Mouse (Mus musculus): ENCODE measurements at regions not wholly inside any gene's neighbourhood (a gene's known extent, or its start where the extent isn't known, plus 50 kb on each side); places are given as distances from the start of the nearest gene placed in this dataset.

DNA sequence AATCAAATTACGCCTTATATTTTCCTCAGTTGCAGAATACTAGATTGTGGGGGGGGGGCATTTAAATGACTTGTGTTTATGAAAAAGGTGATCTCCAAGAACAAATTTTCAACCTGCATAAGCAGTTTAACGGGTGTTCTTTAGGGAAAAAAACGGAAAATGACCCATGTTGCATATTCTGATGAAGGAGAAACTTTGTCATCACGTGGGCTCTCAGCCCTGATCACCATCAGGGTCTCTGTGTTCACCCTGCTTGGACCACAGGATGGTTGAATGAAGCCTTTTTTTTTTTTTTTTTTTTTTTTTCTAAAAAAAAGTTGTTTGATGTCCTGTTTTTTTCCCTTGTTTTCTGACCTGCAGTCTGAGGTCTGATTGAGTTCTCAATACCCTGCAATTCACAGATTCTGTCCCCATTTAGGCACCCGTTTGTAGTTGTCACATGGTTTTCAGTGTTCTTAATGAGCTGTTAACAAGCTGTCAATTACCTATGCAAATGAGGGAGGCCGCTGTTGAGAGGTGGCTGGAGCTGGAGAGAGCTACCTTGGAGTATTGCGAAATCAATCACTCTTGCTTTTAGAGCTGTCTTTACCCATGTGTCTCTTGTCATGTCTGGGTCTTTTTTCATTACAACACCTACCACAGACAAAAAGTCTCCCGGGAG is 525.7 kb downstream of the Vrk1 start:
- intact Hi-C loops (cut with DNase I; ENCODE audit: low total_unique reads), result no loop called here
- no peak for DNase-seq

DNA sequence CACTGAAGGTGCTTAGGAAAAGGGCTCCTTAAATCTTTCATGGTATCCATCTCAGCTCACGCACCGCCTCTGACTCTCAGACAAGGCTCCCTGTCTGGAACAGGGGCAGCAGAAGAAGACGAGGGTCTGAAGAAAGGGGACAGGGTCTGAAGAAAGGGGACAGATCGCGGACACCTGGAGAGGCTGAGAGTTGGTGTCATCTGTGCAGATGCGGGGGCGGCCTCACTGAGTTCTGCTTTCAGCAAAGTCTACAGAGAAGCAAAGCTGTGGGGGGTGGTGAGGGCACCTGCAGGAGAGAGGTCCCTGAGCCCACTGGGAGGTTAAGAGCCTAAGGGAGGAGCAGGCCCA is 526.2 kb downstream of the Vrk1 start:
- DNase-seq, result no peak
- intact Hi-C loops (cut with DNase I; ENCODE audit: low total_unique reads), result no loop called here

DNA sequence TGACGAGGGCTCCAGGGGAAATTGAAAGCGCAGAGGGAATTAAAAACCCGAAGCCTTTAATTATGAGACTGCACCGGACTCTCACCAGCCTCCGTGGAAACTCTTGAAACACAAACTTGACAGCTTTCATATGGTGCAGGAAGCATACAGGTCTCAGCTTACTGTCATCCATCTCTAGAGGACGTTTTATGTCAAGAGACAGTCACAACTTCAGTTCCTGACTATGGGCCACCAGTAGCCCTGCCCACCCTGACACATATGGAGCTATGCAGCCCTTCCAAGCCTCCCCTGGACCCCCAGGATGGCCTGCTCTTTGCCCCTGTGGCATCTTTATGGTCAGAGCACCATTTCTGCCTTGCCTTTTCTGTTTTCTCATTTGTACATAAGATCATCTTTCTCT is 530.0 kb downstream of the Vrk1 start:
- no peak for DNase-seq
- intact Hi-C loops (cut with DNase I; ENCODE audit: low total_unique reads), result no loop called here

DNA sequence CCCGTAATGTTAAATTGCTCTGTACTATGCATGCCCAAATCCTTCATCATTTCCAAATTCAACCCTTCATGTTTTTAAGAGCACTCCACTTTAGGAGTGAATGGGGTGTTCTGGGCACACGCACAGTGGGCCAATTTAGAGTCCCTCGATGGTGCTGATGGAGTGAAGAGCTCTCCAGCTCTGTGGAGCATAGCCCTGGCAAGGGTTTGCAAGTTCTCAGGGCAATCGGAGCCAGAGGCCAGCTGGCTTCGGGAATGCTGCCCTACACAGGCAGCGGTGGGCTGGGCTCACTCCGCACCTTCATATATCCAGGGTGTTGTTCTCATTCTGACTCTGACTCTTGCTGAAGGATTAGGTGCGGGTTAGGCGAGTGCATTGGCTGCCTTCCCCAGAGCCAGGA is 549.5 kb downstream of the Vrk1 start:
- DNase-seq, result no peak
- intact Hi-C loops (cut with DNase I; ENCODE audit: low total_unique reads), result no loop called here

DNA sequence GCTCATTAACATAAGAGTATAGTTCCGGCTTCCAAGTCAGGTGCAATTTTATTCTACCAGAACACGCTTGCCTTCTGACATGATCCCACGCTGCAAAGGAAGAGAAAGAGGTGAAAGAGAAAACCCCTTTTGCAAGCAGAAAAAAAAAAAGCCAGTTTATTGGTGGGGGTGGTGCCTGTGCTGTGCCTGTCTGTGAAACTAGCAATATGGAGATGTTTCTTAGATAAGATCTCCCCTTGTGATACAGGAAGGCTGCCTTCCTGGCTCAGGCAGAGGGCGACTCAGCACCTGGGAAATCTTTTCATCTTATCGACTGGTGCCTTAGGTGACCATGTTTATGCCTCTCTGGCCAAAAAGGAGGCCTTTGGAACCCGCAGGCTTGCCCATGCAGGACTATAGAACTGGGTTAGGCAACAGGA is 555.2 kb downstream of the Vrk1 start:
- DNase-seq, result no peak
- intact Hi-C loops (cut with DNase I; ENCODE audit: low total_unique reads), result no loop called here

DNA sequence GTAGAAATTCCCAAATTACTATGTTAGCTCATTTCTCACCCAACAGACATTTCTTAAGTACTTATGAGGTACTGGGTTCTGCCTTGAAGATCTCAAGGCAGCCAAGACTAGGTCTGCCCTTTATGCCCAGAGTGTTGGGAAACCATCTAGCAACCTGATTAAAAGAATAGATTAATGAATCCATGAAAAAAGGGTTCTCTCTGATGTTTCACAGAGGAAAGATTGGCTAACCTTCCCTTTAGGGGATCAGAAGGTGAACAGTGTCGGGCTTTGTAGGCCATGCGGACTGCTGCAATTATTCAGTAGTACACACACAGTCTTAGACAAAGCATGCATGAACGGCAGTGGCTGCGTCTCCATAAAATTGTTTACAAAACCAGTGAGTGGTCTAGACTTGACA is 556.3 kb downstream of the Vrk1 start:
- intact Hi-C loops (cut with DNase I; ENCODE audit: low total_unique reads), result no loop called here
- DNase-seq, result no peak

DNA sequence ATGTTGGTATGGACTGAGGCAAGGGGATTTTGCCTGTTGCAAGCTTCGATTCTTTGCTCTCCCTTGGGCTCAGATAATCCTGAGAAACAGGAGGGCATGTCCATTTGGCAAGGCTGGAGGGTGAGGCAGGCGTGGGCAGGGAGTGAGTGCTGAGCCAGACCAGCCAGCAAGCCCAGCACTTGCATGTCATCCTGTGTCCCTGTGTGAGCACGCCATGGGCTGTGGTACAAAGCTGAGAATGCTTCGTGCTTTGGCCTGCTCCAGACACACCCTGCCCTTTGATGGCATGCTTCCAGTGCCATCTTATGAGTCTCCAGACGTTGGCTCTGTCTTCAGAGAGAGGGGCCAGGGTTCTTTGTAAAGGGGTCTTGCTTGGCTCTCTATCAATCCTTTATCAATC is 557.1 kb downstream of the Vrk1 start:
- DNase-seq, result no peak
- intact Hi-C loops (cut with DNase I; ENCODE audit: low total_unique reads), result no loop called here

DNA sequence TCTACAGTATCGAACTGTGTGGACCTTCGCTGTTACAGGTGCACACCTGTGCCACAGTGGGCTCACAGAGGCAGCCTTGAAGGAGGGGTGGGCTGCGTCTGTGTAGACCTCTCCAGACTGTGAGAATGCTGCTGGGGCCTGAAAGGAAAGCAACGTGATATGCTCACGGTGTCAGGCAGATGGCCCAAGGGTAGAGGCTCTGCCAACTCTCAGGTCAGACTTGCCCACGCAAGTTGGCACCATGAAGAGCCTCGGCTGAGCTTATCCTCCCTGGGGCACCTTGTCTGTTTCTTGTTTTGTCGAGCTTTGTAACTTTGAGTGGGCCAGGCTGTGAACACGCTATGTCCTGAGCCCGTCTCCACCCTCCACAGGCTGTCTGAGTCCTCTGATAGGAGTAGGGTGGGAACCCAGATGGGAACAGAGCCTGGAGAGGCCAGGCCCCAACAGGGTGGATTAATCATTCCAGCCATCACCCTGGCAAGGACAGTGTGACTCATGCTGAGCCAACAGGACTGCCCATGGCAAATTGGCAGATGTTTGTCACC is 558.6 kb downstream of the Vrk1 start:
- intact Hi-C loops (cut with DNase I; ENCODE audit: low total_unique reads), result no loop called here
- no peak for DNase-seq

DNA sequence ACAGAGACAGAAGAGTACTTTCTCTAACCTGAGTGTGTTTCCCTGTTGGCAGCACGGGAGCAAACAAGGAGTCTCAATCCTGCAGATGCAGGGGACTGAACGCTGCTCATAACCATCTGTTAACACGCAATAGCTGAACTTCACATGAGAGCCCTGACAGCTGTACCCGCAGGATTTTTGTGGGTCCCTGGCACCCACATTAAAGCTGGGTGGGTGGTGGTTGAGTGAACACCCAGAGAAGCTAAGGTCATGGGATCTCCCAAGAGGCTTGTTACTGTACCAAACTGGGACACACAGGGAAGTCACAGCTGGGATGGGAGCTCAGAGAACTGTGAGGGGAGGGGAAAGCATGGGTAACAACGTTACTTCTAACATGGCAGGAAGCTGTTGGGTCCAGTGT is 562.9 kb downstream of the Vrk1 start:
- no peak for DNase-seq
- intact Hi-C loops (cut with DNase I; ENCODE audit: low total_unique reads), result no loop called here

DNA sequence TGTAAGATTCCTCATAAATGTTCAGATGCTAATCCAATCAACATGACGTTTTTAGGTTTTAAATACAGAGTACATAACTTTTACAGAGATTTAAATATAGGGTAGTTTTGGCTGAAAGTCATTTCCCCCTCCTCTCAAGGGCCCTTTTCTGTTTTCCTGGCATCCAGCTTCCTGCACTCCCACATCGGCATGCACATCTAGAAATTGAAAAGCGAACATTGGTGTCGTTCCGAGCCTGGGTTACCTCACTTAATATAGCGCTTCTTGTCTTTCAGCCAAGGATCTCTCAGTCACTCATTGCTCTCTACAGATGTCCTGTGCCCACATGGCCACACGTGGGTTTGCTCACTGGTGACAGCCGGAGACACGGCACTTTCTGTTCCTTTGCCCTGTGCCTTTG is 572.7 kb downstream of the Vrk1 start:
- intact Hi-C loops (cut with DNase I; ENCODE audit: low total_unique reads), result no loop called here
- DNase-seq, result no peak

DNA sequence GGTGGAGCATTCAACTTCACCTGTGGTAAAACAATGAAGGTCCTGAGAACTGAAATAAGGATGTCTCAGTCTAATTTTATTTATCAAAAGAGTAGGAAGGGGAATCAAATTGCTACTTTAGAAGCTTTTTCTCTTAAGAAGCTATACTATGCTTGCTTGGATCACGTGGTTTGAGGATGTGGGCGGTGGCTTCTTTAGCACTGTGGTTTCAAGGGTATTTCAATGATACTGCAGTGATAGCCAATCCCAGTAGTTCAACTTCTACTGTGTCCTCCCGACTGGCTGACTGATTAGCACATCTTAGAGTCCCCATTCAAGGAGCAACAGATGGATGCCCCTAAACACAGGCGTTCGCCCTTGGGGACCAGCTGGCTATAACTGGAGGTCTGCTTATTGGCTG is 575.6 kb downstream of the Vrk1 start:
- intact Hi-C loops (cut with DNase I; ENCODE audit: low total_unique reads), result no loop called here
- no peak for DNase-seq

DNA sequence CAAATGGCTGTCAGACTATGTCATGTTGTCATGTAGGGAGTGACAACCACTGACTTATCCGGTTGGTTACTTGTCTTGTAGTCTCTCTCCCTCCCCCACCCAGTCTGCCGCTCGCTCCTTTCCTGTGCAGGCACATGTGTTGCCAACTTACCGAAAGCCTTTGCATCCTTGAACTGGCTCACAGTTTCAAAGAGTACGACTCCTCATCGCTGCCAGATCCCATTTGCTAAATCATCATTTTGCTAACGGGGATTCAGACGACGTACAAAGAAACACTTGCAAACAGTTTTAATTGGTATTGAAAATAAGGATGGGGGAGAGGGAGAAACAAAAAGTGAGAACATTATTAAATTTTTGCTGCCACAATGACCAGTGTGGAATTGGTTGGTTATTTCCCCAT is 582.7 kb downstream of the Vrk1 start:
- intact Hi-C loops (cut with DNase I; ENCODE audit: low total_unique reads), result no loop called here
- DNase-seq, result no peak

DNA sequence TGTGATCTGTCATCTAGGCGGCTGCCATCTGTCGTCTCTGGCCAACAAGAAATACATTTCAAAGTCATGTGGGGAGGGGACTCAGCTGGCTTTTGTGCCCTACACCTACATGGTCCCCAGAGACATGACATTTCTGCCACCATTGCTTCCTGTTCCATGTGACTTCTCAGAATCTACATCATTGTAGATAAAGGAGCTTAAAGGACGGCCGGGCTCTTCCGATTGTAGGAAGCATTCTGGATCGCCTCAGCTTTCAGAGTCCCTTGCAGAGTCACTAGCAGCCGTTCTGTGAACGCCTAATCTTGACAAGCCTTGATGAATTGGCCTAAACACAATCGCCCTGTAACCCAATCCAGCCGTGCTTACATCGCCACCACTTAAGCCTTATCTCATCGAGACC is 587.6 kb downstream of the Vrk1 start:
- intact Hi-C loops (cut with DNase I; ENCODE audit: low total_unique reads), result no loop called here
- no peak for DNase-seq

DNA sequence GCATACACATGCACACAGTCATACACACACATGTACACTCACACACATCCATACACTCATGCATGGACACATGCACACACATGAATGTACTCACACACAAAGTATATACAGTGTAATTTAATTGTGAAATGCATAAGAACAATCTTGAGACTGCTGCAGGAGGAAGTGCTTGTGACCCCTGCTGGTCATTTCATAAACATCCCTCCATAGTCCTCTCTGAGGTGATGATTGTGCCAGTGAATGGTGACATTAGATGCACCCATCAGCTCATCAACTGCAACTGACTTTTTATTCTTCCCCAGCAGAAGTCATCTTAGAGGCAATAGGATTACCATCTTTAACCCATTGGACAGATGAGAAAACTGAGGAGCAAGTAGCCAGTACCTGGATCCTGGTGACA is 597.2 kb downstream of the Vrk1 start:
- DNase-seq, result no peak
- intact Hi-C loops (cut with DNase I; ENCODE audit: low total_unique reads), result no loop called here

DNA sequence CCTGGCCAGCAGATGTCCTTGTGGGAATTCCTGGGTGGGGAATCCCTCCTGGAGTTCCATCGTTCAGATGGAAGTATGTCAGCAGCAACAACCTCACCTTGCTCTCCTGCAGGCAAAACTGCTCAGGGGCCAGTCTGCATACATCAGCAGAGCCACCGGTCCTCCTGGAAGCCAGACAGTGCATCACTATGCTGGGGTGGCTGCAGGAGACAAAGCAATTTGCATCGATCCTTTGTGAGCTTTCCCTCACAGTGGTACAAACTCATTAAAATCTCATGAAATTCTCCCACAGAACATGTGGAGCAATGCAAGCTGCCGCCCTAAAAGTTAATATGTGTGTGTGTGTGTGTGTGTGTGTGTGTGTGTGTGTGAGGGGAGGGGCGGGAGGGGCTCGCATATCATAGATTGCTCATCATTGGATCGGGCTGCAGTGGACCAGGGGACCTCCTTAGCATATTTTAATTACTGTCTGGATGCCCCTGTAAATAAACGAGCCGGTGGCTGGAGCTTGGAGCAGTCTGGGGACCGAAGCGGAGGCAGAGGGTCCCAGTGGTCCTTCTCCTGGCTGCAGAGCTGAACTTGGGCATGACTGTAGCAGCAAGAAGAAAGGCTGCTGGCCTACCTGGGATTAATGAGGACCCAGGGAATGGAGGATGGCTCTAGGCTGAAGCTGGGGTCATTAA is 597.8 kb downstream of the Vrk1 start:
- DNase-seq, result no peak
- intact Hi-C loops (cut with DNase I; ENCODE audit: low total_unique reads), result no loop called here

DNA sequence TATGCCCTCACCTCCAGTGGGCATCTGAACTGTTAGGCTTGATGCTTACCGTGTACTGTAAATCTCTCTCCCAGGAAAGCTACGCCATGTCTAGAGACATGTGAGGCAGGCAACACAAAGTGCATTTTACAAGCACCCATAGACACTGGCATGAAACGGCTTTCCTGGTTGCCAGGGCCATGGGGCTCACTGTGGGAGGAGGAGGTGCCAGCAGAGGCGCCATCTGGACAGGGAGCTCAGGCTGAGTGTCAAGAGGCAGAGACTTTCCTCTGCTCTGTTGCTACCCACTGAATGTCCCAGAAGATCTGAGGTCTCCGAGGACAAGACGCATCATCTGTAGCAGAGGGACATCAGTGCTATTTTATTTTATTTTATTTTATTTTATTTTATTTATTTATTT is 608.7 kb downstream of the Vrk1 start:
- intact Hi-C loops (cut with DNase I; ENCODE audit: low total_unique reads), result no loop called here
- no peak for DNase-seq

DNA sequence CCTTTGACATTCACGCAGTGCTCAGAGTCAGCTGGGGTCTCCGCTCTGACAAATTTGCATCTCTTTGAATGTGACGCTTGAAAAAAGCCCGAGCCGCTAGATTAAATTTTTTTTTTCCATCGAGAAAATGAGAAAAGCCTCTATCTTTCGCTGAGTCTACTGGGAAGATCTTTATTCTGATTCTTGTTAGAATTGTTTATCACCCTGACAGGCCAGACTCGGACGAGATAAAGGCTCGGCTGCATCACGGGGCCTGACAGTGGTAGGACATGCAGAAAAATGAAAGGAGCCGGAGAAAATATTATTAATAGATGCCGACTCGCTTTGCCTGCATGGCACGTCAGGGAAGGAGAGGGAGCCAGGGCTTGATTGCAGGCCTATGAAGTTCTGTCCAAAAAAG is 616.8 kb downstream of the Vrk1 start:
- intact Hi-C loops (cut with DNase I; ENCODE audit: low total_unique reads), result no loop called here
- no peak for DNase-seq

DNA sequence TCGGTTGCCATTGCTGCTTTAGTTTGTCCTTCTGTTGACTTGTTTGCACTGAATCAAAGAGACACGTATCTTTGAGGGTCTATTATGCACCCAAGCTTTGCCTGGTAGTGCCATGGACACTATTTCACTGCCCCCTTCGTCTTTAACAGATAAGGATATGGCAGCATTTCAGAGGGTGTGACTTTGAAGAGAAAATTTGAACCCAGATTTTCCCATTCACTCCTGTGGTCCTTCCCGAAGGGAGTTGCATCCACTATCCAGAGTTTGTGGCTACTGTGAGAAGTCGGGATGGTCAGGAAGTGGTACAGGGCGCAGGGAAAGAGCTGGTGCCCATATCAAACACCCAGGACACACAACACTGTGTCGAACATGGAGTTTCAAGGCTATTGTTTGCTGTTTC is 622.5 kb downstream of the Vrk1 start:
- DNase-seq, result no peak
- intact Hi-C loops (cut with DNase I; ENCODE audit: low total_unique reads), result no loop called here

DNA sequence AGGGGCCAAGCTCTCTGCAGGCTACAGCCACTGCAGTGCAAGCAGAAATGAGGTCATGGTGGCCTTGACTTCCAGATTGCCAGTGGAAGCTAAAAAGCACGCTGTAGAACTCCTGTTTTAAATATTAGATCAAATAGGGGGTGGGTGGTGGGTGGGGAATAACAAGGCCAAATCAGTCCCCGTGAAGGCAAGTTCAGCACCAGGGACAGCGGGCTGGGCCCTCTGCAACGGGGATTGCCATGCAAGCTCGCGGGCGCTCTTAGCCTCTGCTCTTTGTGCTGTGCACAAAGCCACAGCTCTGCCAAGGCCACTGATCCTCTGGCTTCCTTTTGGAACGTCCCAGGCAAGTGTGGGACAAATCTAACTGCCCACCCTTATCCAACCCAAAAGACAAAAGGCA is 623.1 kb downstream of the Vrk1 start:
- intact Hi-C loops (cut with DNase I; ENCODE audit: low total_unique reads), result no loop called here
- no peak for DNase-seq

DNA sequence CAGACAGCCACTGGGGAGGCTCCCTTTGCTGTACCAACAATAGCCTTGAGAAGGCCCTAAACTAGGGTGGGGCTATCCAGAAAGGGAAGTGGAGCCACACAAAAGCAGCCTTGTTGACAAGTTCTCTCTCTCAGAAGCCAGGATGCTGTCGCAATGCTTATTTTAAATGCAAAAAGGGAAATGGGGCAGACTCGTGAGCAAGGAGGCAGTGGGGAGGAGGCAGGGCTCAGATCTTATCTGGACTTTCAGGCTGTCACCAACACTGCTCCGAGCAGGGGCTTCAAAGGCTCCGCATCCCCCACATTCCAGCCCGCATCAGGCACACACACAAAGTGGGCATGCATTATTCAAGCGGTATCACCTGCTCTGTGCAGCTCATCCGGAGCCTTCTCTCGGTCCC is 648.3 kb downstream of the Vrk1 start:
- DNase-seq, result no peak
- intact Hi-C loops (cut with DNase I; ENCODE audit: low total_unique reads), result no loop called here

DNA sequence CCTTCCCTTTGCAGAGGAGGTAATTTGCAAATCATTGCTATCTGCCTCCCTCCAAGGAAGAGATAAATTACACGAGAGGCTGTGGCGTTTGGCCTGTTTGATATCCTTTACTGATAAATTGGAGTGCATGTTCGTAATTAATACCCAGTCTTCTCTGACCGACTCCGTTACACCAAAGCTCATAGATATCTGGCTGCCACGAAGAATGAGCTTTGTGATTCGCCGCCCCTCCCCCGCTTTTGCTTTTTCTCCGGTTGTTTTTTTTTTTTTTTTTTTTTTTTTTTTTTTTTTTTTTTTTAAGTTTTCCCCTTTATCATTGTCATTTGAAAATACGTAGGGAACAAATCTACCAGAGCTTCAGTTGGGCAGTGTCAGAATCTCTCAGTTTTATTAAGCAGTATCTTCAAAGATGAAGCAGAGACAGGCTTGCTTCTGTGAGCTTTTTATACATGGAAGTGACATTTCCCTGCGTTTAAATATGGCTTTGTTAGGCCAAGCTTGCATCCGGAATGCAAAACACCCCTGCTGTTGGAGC is 663.3 kb downstream of the Vrk1 start:
- no peak for DNase-seq

More for the DNA sequence above, 663.3 kb downstream of the Vrk1 start:
- intact Hi-C loops (cut with DNase I; ENCODE audit: low total_unique reads), result no loop called here

Measured in gastrocnemius, postnatal 14 days (tissue).